Mouse (Mus musculus): Measurements from ENCODE around the gene Susd5. TPM values are rescaled to one million over a fixed set of nuclear protein-coding genes. Genes with fewer than 3 reads are reported as not detected.

Susd5 gene
- total RNA-seq, 2 experiments from 2014 or later, result 0.67 to 1.8 TPM

Other genes starting within 250 kb of the Susd5 start
- gene Ubp1, start 126.2 kb upstream of the Susd5 start, total RNA-seq (2021), result 10 to 100 TPM; 22.6 to 26.0 TPM
- 1 to 10 TPM in 1 of 2 experiments, under 1 TPM in 1; 0.87 to 1.0 TPM for gene Fbxl2, start 10.9 kb upstream of the Susd5 start, total RNA-seq (2021)